In genomic region chrX:73384419-73384818, GRCm38 (mm10) we compare ENCODE assay signal across 18 mouse cellular contexts. TPM values are rescaled to one million over a fixed set of nuclear protein-coding genes. Genes with fewer than 3 reads are reported as not detected.
DNase-seq lines count a peak whose midpoint lies in the region; ATAC-seq lines count a peak whose summit lies in the region.
"Had no signal": no experiment of that assay in that cellular context is flagged by ENCODE, and none has a peak within 500 bp of the region (broad histone marks: within the 10 kb centered on the region; RNA-seq: fewer than 3 reads in every experiment).

No protein-coding gene starts in this region.

- H3K9me3 ChIP-seq in embryonic facial prominence, embryonic 14.5 days (ENCODE audit: control insufficient read depth, low read length) = no peaks in the 10 kb centered on the region
- H3K9me3 ChIP-seq in midbrain, embryonic 15.5 days = no peaks in the 10 kb centered on the region

- WGBS in embryonic facial prominence, embryonic 14.5 days = 54% methylated on average over 6 of the region's 6 CpGs
- 31% methylated on average over 6 of the region's 6 CpGs for WGBS in midbrain, embryonic 15.5 days

- no peak overlapping the region for H3K4me2 ChIP-seq in embryonic facial prominence, embryonic 14.5 days (ENCODE audit: low read depth, low read length)
- H3K4me2 ChIP-seq in midbrain, embryonic 15.5 days = peak overlapping the region; percentile 15; the same call in 1 of the 2 replicates

- no peaks in the 10 kb centered on the region for H3K27me3 ChIP-seq in embryonic facial prominence, embryonic 14.5 days (replicated peaks; ENCODE audit: control insufficient read depth, insufficient read depth, low read length)
- no peaks in the 10 kb centered on the region for H3K27me3 ChIP-seq in midbrain, embryonic 15.5 days (replicated peaks)

- intact Hi-C loops in left cerebral cortex, postnatal 14 days (cut with DNase I) = no loop called here
- intact Hi-C loops in left cerebral cortex, postnatal 36 days (cut with DNase I) = no loop called here

- H3K9ac ChIP-seq in embryonic facial prominence, embryonic 14.5 days (ENCODE audit: low read depth, low read length) = no peak overlapping the region
- no peak overlapping the region for H3K9ac ChIP-seq in midbrain, embryonic 15.5 days

- no peaks in the 10 kb centered on the region for H3K4me1 ChIP-seq in embryonic facial prominence, embryonic 14.5 days (ENCODE audit: control insufficient read depth, insufficient read depth, low read length)
- H3K4me1 ChIP-seq in midbrain, embryonic 15.5 days = no peaks in the 10 kb centered on the region

- H3K27ac ChIP-seq in embryonic facial prominence, embryonic 14.5 days (replicated peaks; ENCODE audit: low read depth, low read length) = no peak overlapping the region
- H3K27ac ChIP-seq in midbrain, embryonic 15.5 days = peak overlapping the region; percentile 80

- peak; percentile 11 to 33 for DNase-seq in adrenal gland, postnatal 36 days
- no peak for DNase-seq in adrenal gland, postnatal 10 days
- DNase-seq in left cerebral cortex, postnatal 14 days (ENCODE audit: low spot score in 2 of 2) = peak; percentile 3 to 28
- DNase-seq in left cerebral cortex, postnatal 36 days (ENCODE audit: low spot score in 2 of 2) = no peak
- peak; percentile 1 for DNase-seq in embryonic facial prominence, embryonic 14.5 days (ENCODE audit: low spot score)
- no peak for DNase-seq in ovary, postnatal 10 days (ENCODE audit: low spot score)
- no peak for DNase-seq in spleen, adult 12 weeks (ENCODE audit: low spot score)
- DNase-seq: B cell, adult 2 months; kidney, adult 11 months; lung, postnatal 36 days; thymus, adult 2 months had no signal

- no peaks in the 10 kb centered on the region for H3K36me3 ChIP-seq in embryonic facial prominence, embryonic 14.5 days (ENCODE audit: control insufficient read depth, insufficient read depth, low read length)
- no peaks in the 10 kb centered on the region for H3K36me3 ChIP-seq in midbrain, embryonic 15.5 days (replicated peaks)

- H3K4me3 ChIP-seq in embryonic facial prominence, embryonic 14.5 days (ENCODE audit: low read depth, low read length) = no peak overlapping the region
- no peak overlapping the region for H3K4me3 ChIP-seq in midbrain, embryonic 15.5 days

- no peak for ATAC-seq in embryonic facial prominence, embryonic 14.5 days (ENCODE audit: low read depth)
- ATAC-seq in midbrain, embryonic 15.5 days (replicated peaks) = peak; percentile 95

RNA-seq across cellular contexts. Expression of gene Gm18336, which starts 14.1 kb away (rescaled TPM):
- total RNA-seq in adrenal gland, postnatal 36 days (2021) = not detected
- not detected for total RNA-seq in adrenal gland, postnatal 10 days (2021)
- total RNA-seq in left cerebral cortex, postnatal 14 days (2021) = under 1 TPM; 0.15 TPM
- total RNA-seq in left cerebral cortex, postnatal 36 days (2021) = not detected
- not detected in 2 replicates for polyA plus RNA-seq in embryonic facial prominence, embryonic 14.5 days (2014; fragmentation: Nextera tagmentation; extraction: Ambion mirVana)
- polyA plus RNA-seq in midbrain, embryonic 15.5 days (2015; fragmentation: Nextera tagmentation; extraction: Ambion mirVana) = not detected in 2 replicates
- total RNA-seq: heart, adult 8-10 months; heart, postnatal 25 days had no signal
- polyA plus RNA-seq: limb, embryonic 11.5 days; liver, embryonic 16.5 days; thymus, adult 2 months had no signal

RNA-seq across cellular contexts. Expression of gene Zfp92, which starts 26.5 kb away (rescaled TPM):
- total RNA-seq in adrenal gland, postnatal 36 days (2021) = under 1 TPM; 0.43 to 0.60 TPM
- under 1 TPM; 0.15 TPM for total RNA-seq in adrenal gland, postnatal 10 days (2021)
- 1 to 10 TPM; 1.5 to 2.1 TPM for total RNA-seq in left cerebral cortex, postnatal 14 days (2021)
- 1 to 10 TPM; 1.2 to 2.8 TPM for total RNA-seq in left cerebral cortex, postnatal 36 days (2021)
- polyA plus RNA-seq in embryonic facial prominence, embryonic 14.5 days (2014; fragmentation: Nextera tagmentation; extraction: Ambion mirVana) = 0.11 and 0.21 TPM in 2 replicates
- 1.3 and 1.6 TPM in 2 replicates for polyA plus RNA-seq in midbrain, embryonic 15.5 days (2015; fragmentation: Nextera tagmentation; extraction: Ambion mirVana)
- total RNA-seq: heart, adult 8-10 months; heart, postnatal 25 days had no signal
- polyA plus RNA-seq: liver, embryonic 16.5 days had no signal

RNA-seq across cellular contexts. Expression of gene Zfp275, which starts 42.0 kb away (rescaled TPM):
- 10 to 100 TPM; 22.5 to 24.5 TPM for total RNA-seq in adrenal gland, postnatal 36 days (2021)
- total RNA-seq in adrenal gland, postnatal 10 days (2021) = 10 to 100 TPM; 15.3 to 18.7 TPM
- total RNA-seq in left cerebral cortex, postnatal 14 days (2021) = 10 to 100 TPM; 16.2 to 17.9 TPM
- 10 to 100 TPM; 17.7 to 20.3 TPM for total RNA-seq in left cerebral cortex, postnatal 36 days (2021)
- 27.1 and 28.1 TPM in 2 replicates for polyA plus RNA-seq in embryonic facial prominence, embryonic 14.5 days (2014; fragmentation: Nextera tagmentation; extraction: Ambion mirVana)
- polyA plus RNA-seq in midbrain, embryonic 15.5 days (2015; fragmentation: Nextera tagmentation; extraction: Ambion mirVana) = 10.3 and 10.5 TPM in 2 replicates

RNA-seq across cellular contexts. Expression of gene Gm45015, which starts 47.8 kb away (rescaled TPM):
- total RNA-seq in adrenal gland, postnatal 36 days (2021) = not detected
- not detected for total RNA-seq in adrenal gland, postnatal 10 days (2021)
- not detected for total RNA-seq in left cerebral cortex, postnatal 14 days (2021)
- total RNA-seq in left cerebral cortex, postnatal 36 days (2021) = not detected
- polyA plus RNA-seq in embryonic facial prominence, embryonic 14.5 days (2014; fragmentation: Nextera tagmentation; extraction: Ambion mirVana) = not detected in 2 replicates
- polyA plus RNA-seq in midbrain, embryonic 15.5 days (2015; fragmentation: Nextera tagmentation; extraction: Ambion mirVana) = not detected in 2 replicates
- total RNA-seq: ES-E14; heart, adult 8-10 months; heart, postnatal 25 days had no signal
- polyA plus RNA-seq: large intestine, adult 2 months; limb, embryonic 11.5 days; liver, embryonic 16.5 days; thymus, adult 2 months had no signal

RNA-seq across cellular contexts. Expression of gene Trex2, which starts 50.7 kb away (rescaled TPM):
- not detected for total RNA-seq in adrenal gland, postnatal 36 days (2021)
- total RNA-seq in adrenal gland, postnatal 10 days (2021) = not detected
- not detected for total RNA-seq in left cerebral cortex, postnatal 14 days (2021)
- total RNA-seq in left cerebral cortex, postnatal 36 days (2021) = not detected
- 1.3 and 2.9 TPM in 2 replicates for polyA plus RNA-seq in embryonic facial prominence, embryonic 14.5 days (2014; fragmentation: Nextera tagmentation; extraction: Ambion mirVana)
- not detected in 2 replicates for polyA plus RNA-seq in midbrain, embryonic 15.5 days (2015; fragmentation: Nextera tagmentation; extraction: Ambion mirVana)
- total RNA-seq: heart, adult 8-10 months; heart, postnatal 25 days had no signal
- polyA plus RNA-seq: limb, embryonic 11.5 days; liver, embryonic 16.5 days had no signal

Comparison
In these comparisons a context has a peak if more than half of its experiments do, and no peak if none do; other contexts are left out.
1. DNase-seq: peak in adrenal gland, postnatal 36 days (2 of 2), left cerebral cortex, postnatal 14 days (2 of 2) and embryonic facial prominence, embryonic 14.5 days (single experiment); none in adrenal gland, postnatal 10 days (single experiment), left cerebral cortex, postnatal 36 days (0 of 2), ovary, postnatal 10 days (single experiment) and spleen, adult 12 weeks (single experiment).